Comparison of ENCODE assay signal across 14 mouse cellular contexts in genomic region chr10:99416896-99417479, GRCm38 (mm10).
DNase-seq lines count a peak whose midpoint lies in the region; ATAC-seq and TF ChIP-seq lines count a peak whose summit lies in the region.
"Had no signal": no experiment of that assay in that cellular context is flagged by ENCODE, and none has a peak within 500 bp of the region (broad histone marks: within the 10 kb centered on the region; RNA-seq: fewer than 3 reads in every experiment).

No protein-coding gene starts in this region.

- no peak for TF ChIP-seq POLR2A in cerebellum, adult 2 months (IDR thresholded peaks at IDR 0.05; ENCODE audit: borderline replicate concordance, insufficient read depth, low read length)

- no peak overlapping the region for H3K27ac ChIP-seq in cerebellum, adult 2 months (ENCODE audit: insufficient read depth, low read length)
- H3K27ac ChIP-seq: hindbrain, postnatal 0 days; neural tube, embryonic 12.5 days had no signal

- peak; percentile 24 for DNase-seq in kidney, postnatal 10 days
- no peak for DNase-seq in kidney, adult 9 months
- DNase-seq in embryo, embryonic 10.5 days (ENCODE audit: low spot score) = peak; percentile 41
- DNase-seq in naive thymus-derived CD4-positive, alpha-beta T cell, adult 2 months (ENCODE audit: low read depth) = peak; percentile 77
- DNase-seq in right cerebral cortex, postnatal 14 days = no peak
- DNase-seq in urinary bladder, postnatal 36 days (ENCODE audit: low spot score in 2 of 2) = no peak
- DNase-seq in cerebellum, adult 2 months = no peak
- DNase-seq: adrenal gland, postnatal 36 days; cerebellum, adult 18-20 months; lung, postnatal 14 days; midbrain, embryonic 14.5 days had no signal

- WGBS in cerebellum, adult 2 months = 41% methylated on average over 3 of the region's 3 CpGs

- no peak overlapping the region for H3K4me3 ChIP-seq in cerebellum, adult 2 months (replicated peaks; ENCODE audit: insufficient read depth, low read depth, low read length)
- H3K4me3 ChIP-seq: neural tube, embryonic 12.5 days had no signal

- H3K4me1 ChIP-seq in cerebellum, adult 2 months (ENCODE audit: control insufficient read depth, insufficient read depth, low read length) = no peaks in the 10 kb centered on the region

- no peak for TF ChIP-seq CTCF in cerebellum, adult 2 months (IDR thresholded peaks at IDR 0.05; ENCODE audit: borderline replicate concordance, insufficient read depth, low read depth, low read length)

- peak; percentile 93 for ATAC-seq in CD4-positive, CD25-positive, alpha-beta regulatory T cell, adult 4 months
- ATAC-seq: hindbrain, postnatal 0 days had no signal

- H3K27me3 ChIP-seq in cerebellum, adult 2 months (ENCODE audit: control insufficient read depth, insufficient read depth, low read length) = no peaks in the 10 kb centered on the region
- H3K27me3 ChIP-seq: neural tube, embryonic 12.5 days had no signal

Comparison
In these comparisons a context has a peak if more than half of its experiments do, and no peak if none do; other contexts are left out.
1. DNase-seq: peak in kidney, postnatal 10 days (single experiment), embryo, embryonic 10.5 days (single experiment) and naive thymus-derived CD4-positive, alpha-beta T cell, adult 2 months (single experiment); none in kidney, adult 9 months (single experiment), right cerebral cortex, postnatal 14 days (single experiment), urinary bladder, postnatal 36 days (0 of 2) and cerebellum, adult 2 months (0 of 2).